Mouse (Mus musculus): ENCODE measurements around the gene Olfr1333.

The Olfr1333 gene

GRCm38 (mm10) chr4:118836179-118836578 is at the start of gene Olfr1333:
Gene Olfr1333 (minus strand): TSS chr4:118836279.
- DNase-seq: no peak

DNA sequence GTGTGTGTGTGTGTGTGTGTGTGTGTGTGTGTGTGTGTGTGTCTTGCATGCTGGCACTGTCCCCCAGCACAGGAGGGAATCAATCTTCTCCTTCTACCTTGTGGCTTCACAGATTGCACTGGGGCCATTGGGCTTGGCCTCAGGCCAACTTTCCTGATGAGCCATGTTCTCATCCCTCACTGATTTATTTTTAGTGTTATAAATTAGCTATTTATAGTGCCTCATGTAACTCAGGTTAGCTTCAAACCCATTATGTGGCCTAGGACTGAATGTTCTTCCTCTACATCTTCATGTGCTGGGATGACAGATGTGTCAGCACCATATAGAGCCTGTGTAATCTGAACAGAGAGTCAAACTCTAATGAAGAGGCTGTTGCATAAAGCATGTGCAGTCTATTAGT is 31.5 kb upstream of the Olfr1333 start:
- peak; percentile 64 to 68 for DNase-seq

DNA sequence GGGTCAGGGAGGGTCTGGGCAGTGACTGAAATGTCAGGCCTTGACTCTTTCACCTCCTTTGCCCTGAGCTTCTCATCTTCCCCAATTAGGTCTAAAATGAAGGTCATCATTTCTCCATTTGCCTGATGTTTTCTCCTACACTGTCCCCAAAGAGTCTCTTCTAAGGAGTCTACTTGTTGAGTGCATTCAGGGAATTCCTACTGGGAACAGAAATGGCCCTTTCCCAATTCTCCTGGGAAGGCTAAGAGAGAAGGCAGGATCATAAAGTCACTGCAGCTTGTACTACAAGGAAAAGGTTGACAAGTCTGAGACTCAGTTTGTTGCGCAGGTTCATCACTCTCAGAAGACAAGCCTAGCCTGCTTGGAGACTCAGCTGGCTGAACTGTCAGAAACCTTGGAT is 28.3 kb upstream of the Olfr1333 start, which contains the start of gene Olfr1331:
Olfr1331 (plus strand) TSS at position 301 of the 400 bp plus-strand sequence.
- DNase-seq: no peak

- DNase-seq: peak; percentile 22 to 28
Observed at GRCm38 (mm10) chr4:118862704-118863103, 26.6 kb upstream of the Olfr1333 start.

DNA sequence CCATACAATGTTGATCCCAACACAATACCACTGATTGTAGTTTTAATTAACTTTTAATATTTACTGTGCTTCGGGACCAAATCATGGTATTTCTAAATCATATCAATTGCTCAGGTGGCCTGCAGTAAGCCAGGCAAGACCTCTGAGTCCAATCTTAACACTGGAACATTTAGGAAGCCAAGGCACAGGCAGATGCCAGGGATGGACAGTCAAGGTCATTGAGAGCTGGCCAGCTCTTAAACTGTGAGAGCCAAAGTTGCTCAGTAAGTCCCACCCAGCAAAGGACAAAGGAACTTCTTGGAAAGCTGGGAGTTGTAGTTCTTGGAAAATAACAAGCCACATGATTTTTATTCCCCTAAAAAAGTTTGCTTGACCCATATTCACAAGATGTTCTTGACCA is 25.7 kb upstream of the Olfr1333 start:
- no peak for DNase-seq

DNA sequence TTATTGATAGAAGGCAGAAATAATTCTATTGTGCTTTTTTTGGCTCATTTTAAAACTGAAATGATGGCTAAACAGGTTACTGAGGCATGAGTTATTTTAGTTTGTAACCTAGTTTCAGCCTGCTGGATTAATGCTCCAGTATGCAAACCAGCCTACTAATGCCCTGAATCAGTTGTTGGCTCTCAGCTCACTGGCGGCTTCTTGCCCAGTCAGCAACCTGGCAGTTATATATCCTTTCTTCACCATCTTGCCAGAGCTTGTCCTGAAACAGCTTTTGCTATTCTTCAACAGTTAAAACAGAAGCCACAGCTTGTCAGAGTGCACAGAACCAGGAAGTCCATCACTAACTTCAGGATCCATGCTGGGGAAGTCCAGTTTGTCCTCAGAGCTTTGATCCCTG is 17.2 kb downstream of the Olfr1333 start:
- peak; percentile 40 to 63 for DNase-seq

GRCm38 (mm10) chr4:118809844-118810243 is 26.2 kb downstream of the Olfr1333 start, which contains the start of gene Olfr1335:
Gene Olfr1335 (minus strand): TSS chr4:118809944.
- no peak for DNase-seq

DNA sequence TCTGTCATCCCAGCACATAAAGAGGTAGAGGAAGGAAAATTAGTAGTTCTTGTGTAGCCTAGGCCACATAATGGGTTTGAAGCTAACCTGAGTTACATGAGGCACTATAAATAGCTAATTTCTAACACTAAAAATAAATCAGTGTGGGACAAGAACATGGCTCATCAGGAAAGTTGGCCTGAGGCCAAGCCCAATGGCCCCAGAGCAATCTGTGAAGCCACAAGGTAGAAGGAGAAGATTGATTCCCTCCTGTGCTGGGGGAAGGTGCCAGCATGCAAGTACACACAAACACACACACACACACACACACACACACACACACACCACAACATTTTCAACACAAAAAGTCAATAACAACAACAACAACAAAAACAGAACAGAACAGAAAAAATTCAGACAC is 43.3 kb downstream of the Olfr1333 start:
- DNase-seq: peak; percentile 52 to 62

DNA sequence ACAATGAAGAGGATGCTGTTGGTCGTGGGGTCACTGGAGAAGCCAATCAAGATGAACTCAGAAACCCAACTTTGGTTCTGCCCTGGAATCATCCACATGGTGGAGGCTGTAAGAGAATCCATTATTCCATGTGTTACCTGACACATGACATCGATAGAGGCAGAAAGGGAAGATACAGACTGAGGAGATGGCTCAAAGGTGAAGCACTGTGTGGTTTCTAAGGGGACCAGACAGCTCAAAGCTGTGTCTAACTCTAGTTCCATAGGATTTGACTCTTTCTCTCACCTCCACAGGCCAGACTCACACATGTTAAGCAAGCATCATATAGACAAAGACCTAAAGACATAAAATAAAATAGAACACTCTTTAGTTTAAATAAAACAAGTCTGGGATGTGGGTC is 53.6 kb downstream of the Olfr1333 start, which contains the start of gene Olfr1337:
Olfr1337 (minus strand) TSS at position 101 of the 400 bp plus-strand sequence.
- no peak for DNase-seq
